Mouse (Mus musculus) midbrain, embryonic 15.5 days (tissue): ENCODE measurements at regions not wholly inside any gene's neighbourhood (a gene's known extent, or its start where the extent isn't known, plus 50 kb on each side); places are given as distances from the start of the nearest gene placed in this dataset.
"Not testable (repeated sequence)": the region's sequence is repeated elsewhere in the genome, so short reads cannot be mapped to it uniquely, and the experiment has no call there.

Experiments used
- ATAC-seq: fragments of 200-750 bp; cut with Nextera tagmentation; replicated peaks from 2 replicates; pipeline ENCODE4 v1.8.0; 2017; ENCODE audit warnings: moderate TSS enrichment
- H3K27ac ChIP-seq: fragments of 300-500 bp; sonication (generic); 2 replicates; pipeline ENCODE4 v1.5.1; 2015; ENCODE audit warnings: mild to moderate bottlenecking, inconsistent platforms
- H3K27me3 ChIP-seq: fragments of 300-500 bp; sonication (generic); replicated peaks from 2 replicates; pipeline ENCODE4 v1.6.1; 2015; ENCODE audit warnings: inconsistent platforms
- H3K36me3 ChIP-seq: fragments of 300-500 bp; sonication (generic); replicated peaks from 2 replicates; pipeline ENCODE4 v1.6.1; 2015; ENCODE audit warnings: inconsistent platforms
- H3K4me1 ChIP-seq: fragments of 300-500 bp; sonication (generic); 2 replicates; pipeline ENCODE4 v1.6.1; 2015; ENCODE audit warnings: inconsistent platforms
- H3K4me2 ChIP-seq: fragments of 300-500 bp; sonication (generic); 2 replicates; pipeline ENCODE4 v1.6.1; 2015; ENCODE audit warnings: inconsistent platforms, mild to moderate bottlenecking, moderate library complexity
- H3K4me3 ChIP-seq: fragments of 300-500 bp; sonication (generic); 2 replicates; pipeline ENCODE4 v1.5.1; 2015; ENCODE audit warnings: mild to moderate bottlenecking, inconsistent platforms
- H3K9ac ChIP-seq: fragments of 300-500 bp; sonication (generic); 2 replicates; pipeline ENCODE4 v1.6.1; 2015; ENCODE audit warnings: mild to moderate bottlenecking, inconsistent platforms
- H3K9me3 ChIP-seq: fragments of 300-500 bp; sonication (generic); 2 replicates; pipeline ENCODE4 v1.6.1; 2016; ENCODE audit warnings: inconsistent platforms
- WGBS: fragments of 180-500 bp; shearing (Covaris S2); methylation state at CpG from one replicate; pipeline ENCODE4 v1.1.7; 2015; ENCODE audit warnings: mixed read lengths; 5-methylcytosine and 5-hydroxymethylcytosine counted together

GRCm38 (mm10) chr3:37805805-37806148, 81.5 kb upstream of the Gm5148 start:
- Histone ChIP-seq H3K4me2 (no peak overlapping the region), H3K4me3 (no peak overlapping the region), H3K36me3 (no peaks in the 10 kb centered on the region), H3K4me1 (no peaks in the 10 kb centered on the region), H3K9me3 (peaks cover 5% of the 10 kb centered on the region; the same call in 1 of the 2 replicates), H3K27me3 (no peaks in the 10 kb centered on the region), H3K9ac (no peak overlapping the region), H3K27ac (no peak overlapping the region)
- ATAC-seq = no peak
- 74% methylated on average over 6 of the region's 6 CpGs for WGBS

- Histone ChIP-seq H3K9ac (no peak overlapping the region), H3K4me2 (no peak overlapping the region), H3K27me3 (no peaks in the 10 kb centered on the region), H3K36me3 (no peaks in the 10 kb centered on the region), H3K4me3 (no peak overlapping the region), H3K4me1 (no peaks in the 10 kb centered on the region), H3K27ac (no peak overlapping the region), H3K9me3 (peaks cover 5% of the 10 kb centered on the region; the same call in 1 of the 2 replicates)
- no peak for ATAC-seq
- 87% methylated on average over 9 of the region's 9 CpGs for WGBS
Observed at GRCm38 (mm10) chr3:37804941-37805804, 80.9 kb upstream of the Gm5148 start.

GRCm38 (mm10) chr3:37804261-37804660, 80.0 kb upstream of the Gm5148 start:
- Histone ChIP-seq H3K9me3 (peaks cover 2% of the 10 kb centered on the region; the same call in 1 of the 2 replicates), H3K4me2 (no peak overlapping the region), H3K4me1 (no peaks in the 10 kb centered on the region), H3K27ac (no peak overlapping the region), H3K4me3 (no peak overlapping the region), H3K27me3 (no peaks in the 10 kb centered on the region), H3K9ac (no peak overlapping the region), H3K36me3 (no peaks in the 10 kb centered on the region)
- ATAC-seq = no peak
- WGBS = 57% methylated on average over 5 of the region's 5 CpGs

DNA sequence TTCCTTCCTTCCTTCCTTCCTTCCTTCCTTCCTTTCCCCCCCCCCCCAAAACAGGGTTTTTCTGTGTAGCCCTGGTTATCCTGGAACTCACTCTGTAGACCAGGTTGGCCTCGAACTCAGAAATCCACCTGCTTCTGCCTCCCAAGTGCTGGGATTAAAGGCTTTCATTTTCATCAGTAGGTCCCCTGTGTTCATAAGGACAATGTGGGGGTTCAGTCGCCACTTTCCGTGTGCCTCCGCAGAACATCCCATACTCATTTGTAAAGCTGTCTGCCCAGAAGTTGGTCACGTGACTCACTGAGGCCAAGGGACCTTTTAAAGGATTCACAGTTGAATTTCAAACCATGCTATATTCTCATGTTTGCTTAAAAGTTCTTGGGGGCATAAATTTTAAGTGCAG, 79.5 kb upstream of the Gm5148 start:
- H3K4me2 ChIP-seq, H3K9ac ChIP-seq, ATAC-seq, H3K27ac ChIP-seq, H3K4me1 ChIP-seq, H3K9me3 ChIP-seq, H3K4me3 ChIP-seq, H3K36me3 ChIP-seq, H3K27me3 ChIP-seq: not testable (repeated sequence)
- 93% methylated on average over 5 of the region's 5 CpGs for WGBS

DNA sequence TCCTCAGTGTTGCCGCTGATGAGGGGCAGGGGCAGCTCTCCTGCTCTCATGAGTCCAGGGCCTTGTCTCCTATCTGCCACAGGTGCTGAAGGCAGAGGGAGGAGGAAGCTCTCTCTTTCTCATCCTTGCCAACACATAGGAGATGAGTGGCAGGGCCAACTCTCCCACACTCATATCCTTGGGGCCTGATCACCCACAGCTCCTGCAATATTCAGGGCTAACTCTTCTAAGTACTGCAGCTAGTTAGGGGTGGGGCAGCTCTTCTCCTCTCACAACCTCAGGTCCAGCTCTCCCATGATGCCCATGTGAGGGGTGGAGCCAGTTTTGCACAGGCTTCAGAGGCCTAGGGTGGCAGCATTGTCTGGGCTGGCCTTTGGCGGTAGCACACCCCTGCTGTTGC, 77.3 kb upstream of the Gm5148 start:
- H3K27ac ChIP-seq = no peak overlapping the region
- no peaks in the 10 kb centered on the region for H3K36me3 ChIP-seq
- no peak for ATAC-seq
- 96% methylated on average over 2 of the region's 2 CpGs for WGBS
- H3K4me2 ChIP-seq = no peak overlapping the region
- no peaks in the 10 kb centered on the region for H3K9me3 ChIP-seq
- H3K4me3 ChIP-seq = no peak overlapping the region
- no peaks in the 10 kb centered on the region for H3K4me1 ChIP-seq
- H3K27me3 ChIP-seq = no peaks in the 10 kb centered on the region
- H3K9ac ChIP-seq = no peak overlapping the region

DNA sequence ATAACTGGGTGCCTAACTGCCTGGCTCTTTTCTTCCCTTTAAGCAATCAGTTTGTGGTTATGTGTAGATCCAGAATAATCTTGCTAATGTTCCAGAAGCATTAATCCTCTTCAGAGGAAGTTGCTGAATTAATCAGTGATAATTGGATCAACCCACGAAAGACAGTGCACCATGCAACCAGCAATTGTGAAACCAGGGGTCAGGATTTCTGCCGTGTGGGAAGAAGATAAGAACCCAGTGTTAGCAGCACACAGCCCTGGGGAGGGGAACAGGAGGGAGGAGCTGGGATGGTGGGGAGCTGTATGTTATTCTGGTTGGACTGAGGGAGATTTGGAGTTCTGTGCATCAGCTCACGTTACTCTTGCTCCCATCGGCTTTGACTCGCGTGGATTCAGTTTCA, 75.5 kb upstream of the Gm5148 start:
- no peaks in the 10 kb centered on the region for H3K9me3 ChIP-seq
- no peak overlapping the region for H3K9ac ChIP-seq
- ATAC-seq = no peak
- no peak overlapping the region for H3K4me3 ChIP-seq
- H3K4me2 ChIP-seq = no peak overlapping the region
- 51% methylated on average over 6 of the region's 6 CpGs for WGBS
- H3K27me3 ChIP-seq = no peaks in the 10 kb centered on the region
- no peaks in the 10 kb centered on the region for H3K36me3 ChIP-seq
- H3K4me1 ChIP-seq = no peaks in the 10 kb centered on the region
- no peak overlapping the region for H3K27ac ChIP-seq

GRCm38 (mm10) chr3:37789711-37790110, 65.4 kb upstream of the Gm5148 start:
- Histone ChIP-seq H3K9ac (no peak overlapping the region), H3K27me3 (no peaks in the 10 kb centered on the region), H3K4me1 (no peaks in the 10 kb centered on the region), H3K4me2 (no peak overlapping the region), H3K27ac (no peak overlapping the region), H3K9me3 (no peaks in the 10 kb centered on the region), H3K4me3 (no peak overlapping the region), H3K36me3 (no peaks in the 10 kb centered on the region)
- WGBS = 75% methylated on average over 7 of the region's 7 CpGs
- ATAC-seq = no peak

DNA sequence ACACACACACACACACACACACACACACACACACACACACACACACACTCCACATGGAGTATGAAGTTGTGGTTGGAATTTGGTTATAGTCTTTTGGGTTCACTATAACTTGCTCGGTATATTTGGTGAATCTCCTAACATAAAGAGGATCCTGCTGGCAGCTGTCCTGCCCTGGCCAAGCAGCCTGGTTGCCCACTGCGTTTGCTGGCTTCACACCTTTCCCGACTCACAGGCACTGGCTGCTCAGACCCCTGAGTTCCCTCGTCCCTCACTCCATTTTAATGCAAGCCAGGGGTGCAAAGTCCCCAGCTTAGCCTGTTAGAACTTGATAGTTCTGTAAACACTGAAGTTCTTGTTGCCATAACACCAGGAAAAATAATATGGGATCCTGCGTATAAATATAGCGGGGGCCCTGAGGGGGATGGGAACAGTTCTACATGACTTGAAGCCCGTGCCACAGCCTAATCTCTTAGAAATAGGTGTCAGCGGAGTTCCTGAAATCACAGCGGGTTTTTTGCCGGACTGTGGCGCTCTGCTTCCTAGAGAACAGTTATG, 64.9 kb upstream of the Gm5148 start:
- H3K27me3 ChIP-seq = no peaks in the 10 kb centered on the region
- WGBS = 85% methylated on average over 11 of the region's 11 CpGs
- no peaks in the 10 kb centered on the region for H3K36me3 ChIP-seq
- H3K9me3 ChIP-seq = no peaks in the 10 kb centered on the region
- H3K4me1 ChIP-seq = no peaks in the 10 kb centered on the region
- H3K4me2 ChIP-seq = no peak overlapping the region
- no peak overlapping the region for H3K27ac ChIP-seq
- ATAC-seq = no peak
- H3K9ac ChIP-seq = no peak overlapping the region
- no peak overlapping the region for H3K4me3 ChIP-seq

GRCm38 (mm10) chr3:37788366-37788765, 64.1 kb upstream of the Gm5148 start:
- Histone ChIP-seq H3K4me3 (no peak overlapping the region), H3K4me2 (no peak overlapping the region), H3K9me3 (no peaks in the 10 kb centered on the region), H3K4me1 (no peaks in the 10 kb centered on the region), H3K9ac (no peak overlapping the region), H3K27me3 (no peaks in the 10 kb centered on the region), H3K36me3 (no peaks in the 10 kb centered on the region), H3K27ac (no peak overlapping the region)
- no peak for ATAC-seq
- 80% methylated on average over 9 of the region's 9 CpGs for WGBS

DNA sequence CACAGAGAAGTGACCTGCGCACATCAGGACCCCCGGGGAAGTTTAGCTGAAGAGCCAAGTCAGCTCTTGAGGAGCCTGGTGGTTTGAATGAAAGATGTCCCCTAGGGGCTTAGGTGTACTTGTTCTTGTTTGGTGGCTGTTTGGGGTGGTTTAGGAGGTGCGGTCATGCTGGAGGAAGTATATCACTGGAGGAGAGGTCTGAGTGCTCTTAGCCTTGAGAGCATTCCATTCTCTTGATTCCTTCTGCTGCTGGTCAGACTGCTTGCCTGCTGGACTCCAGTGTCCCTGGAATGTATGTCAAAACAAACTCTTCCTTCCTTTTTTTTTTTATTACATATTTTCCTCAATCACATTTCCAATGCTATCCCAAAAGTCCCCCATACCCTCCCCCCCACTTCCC, 62.5 kb upstream of the Gm5148 start:
- H3K27ac ChIP-seq = no peak overlapping the region
- no peaks in the 10 kb centered on the region for H3K9me3 ChIP-seq
- no peaks in the 10 kb centered on the region for H3K27me3 ChIP-seq
- ATAC-seq = no peak
- H3K4me2 ChIP-seq = no peak overlapping the region
- no peaks in the 10 kb centered on the region for H3K36me3 ChIP-seq
- no peak overlapping the region for H3K9ac ChIP-seq
- no peaks in the 10 kb centered on the region for H3K4me1 ChIP-seq
- H3K4me3 ChIP-seq = no peak overlapping the region
- 92% methylated on average over 3 of the region's 3 CpGs for WGBS

- no peak overlapping the region for H3K27ac ChIP-seq
- H3K9me3 ChIP-seq = no peaks in the 10 kb centered on the region
- H3K4me3 ChIP-seq = no peak overlapping the region
- no peak for ATAC-seq
- WGBS = 76% methylated on average over 2 of the region's 2 CpGs
- H3K27me3 ChIP-seq = 0 out of 2 replicates have a peak, but pooled peaks cover 3% of the 10 kb centered on the region
- no peak overlapping the region for H3K4me2 ChIP-seq
- H3K4me1 ChIP-seq = no peaks in the 10 kb centered on the region
- H3K9ac ChIP-seq = no peak overlapping the region
- H3K36me3 ChIP-seq = no peaks in the 10 kb centered on the region
Observed at GRCm38 (mm10) chr3:37781086-37781485, 56.8 kb upstream of the Gm5148 start.

- H3K4me3 ChIP-seq = no peak overlapping the region
- no peak overlapping the region for H3K27ac ChIP-seq
- 0 out of 2 replicates have a peak, but pooled peaks cover 3% of the 10 kb centered on the region for H3K27me3 ChIP-seq
- H3K9ac ChIP-seq = no peak overlapping the region
- WGBS = 22% methylated on average over 11 of the region's 11 CpGs
- ATAC-seq = no peak
- no peaks in the 10 kb centered on the region for H3K9me3 ChIP-seq
- H3K4me2 ChIP-seq = no peak overlapping the region
- H3K4me1 ChIP-seq = no peaks in the 10 kb centered on the region
- no peaks in the 10 kb centered on the region for H3K36me3 ChIP-seq
Observed at GRCm38 (mm10) chr3:37779867-37780475, 55.7 kb upstream of the Gm5148 start.

DNA sequence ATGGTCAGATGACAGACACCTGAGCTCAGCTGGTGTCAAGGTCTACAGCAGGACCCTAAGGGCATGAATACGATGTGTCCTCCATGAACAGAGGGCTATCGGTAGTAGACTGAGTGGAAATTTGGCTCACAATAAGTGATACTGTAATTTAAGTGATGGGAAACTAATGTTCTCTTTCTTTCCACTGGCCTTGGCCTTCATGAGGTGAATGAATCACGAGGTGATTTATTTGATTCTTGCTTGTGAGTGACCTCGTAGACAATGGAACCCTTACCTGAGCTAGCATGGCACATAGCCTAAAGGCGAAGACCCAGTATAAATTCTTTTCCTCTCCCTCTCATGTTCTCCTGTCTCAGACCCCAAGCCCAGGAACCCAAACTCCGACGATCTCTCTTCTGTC, 54.1 kb upstream of the Gm5148 start:
- Histone ChIP-seq H3K4me3 (no peak overlapping the region), H3K4me1 (no peaks in the 10 kb centered on the region), H3K9ac (no peak overlapping the region), H3K4me2 (no peak overlapping the region), H3K9me3 (no peaks in the 10 kb centered on the region), H3K27me3 (0 out of 2 replicates have a peak, but pooled peaks cover 3% of the 10 kb centered on the region), H3K27ac (no peak overlapping the region), H3K36me3 (no peaks in the 10 kb centered on the region)
- no peak for ATAC-seq
- WGBS = 95% methylated on average over 7 of the region's 7 CpGs
